Mouse (Mus musculus) heart, adult 2 months (tissue): ENCODE measurements around the gene Tesc.

ENCODE experiments used
- CTCF ChIP-seq: fragments of 200-600 bp; IDR thresholded peaks from 2 replicates; pipeline ENCODE4 v1.8.1; 2022; ENCODE audit warnings: antibody characterized with exemption, mild to moderate bottlenecking, moderate library complexity
- EP300 ChIP-seq: fragments of 200-500 bp; IDR thresholded peaks from 2 replicates; pipeline ENCODE4 v1.6.1; 2011; ENCODE audit warnings: low read depth, low read length, control low read depth; ENCODE audit not compliant: insufficient read depth

GRCm38 (mm10) chr5:118090101-118090500 is 62.6 kb downstream of the Tesc start:
- TF ChIP-seq EP300 (no peak), CTCF (no peak)
